Mouse (Mus musculus) retina, postnatal 1 day (tissue): ENCODE measurements around the gene Tbca.

ENCODE experiments used
- DNase-seq: peaks from one replicate; pipeline ENCODE4 v3.0.0-alpha.2; 2012

The Tbca gene

GRCm38 (mm10) chr13:94788771-94789649 lies at the start of gene Tbca:
TSS of gene Tbca (plus strand) at chr13:94788910.
- peak; percentile 93 for DNase-seq

GRCm38 (mm10) chr13:94745176-94745575 lies 43.5 kb upstream of the Tbca start:
- DNase-seq = no peak

GRCm38 (mm10) chr13:94765852-94766251 lies 22.9 kb upstream of the Tbca start:
- DNase-seq = no peak

- DNase-seq = no peak
Measured at GRCm38 (mm10) chr13:94768460-94769154, 20.1 kb upstream of the Tbca start.

- no peak for DNase-seq
Measured at GRCm38 (mm10) chr13:94769155-94769470, 19.6 kb upstream of the Tbca start.

GRCm38 (mm10) chr13:94786866-94787265 lies 1.8 kb upstream of the Tbca start:
- no peak for DNase-seq

GRCm38 (mm10) chr13:94794689-94795088 lies 6.0 kb downstream of the Tbca start:
- DNase-seq = no peak

GRCm38 (mm10) chr13:94803480-94804057 lies 14.9 kb downstream of the Tbca start:
- peak; percentile 68 for DNase-seq

- no peak for DNase-seq
Measured at GRCm38 (mm10) chr13:94806315-94807179, 17.8 kb downstream of the Tbca start.

GRCm38 (mm10) chr13:94808596-94808995 lies 19.9 kb downstream of the Tbca start:
- no peak for DNase-seq

- no peak for DNase-seq
Measured at GRCm38 (mm10) chr13:94809724-94810123, 21.0 kb downstream of the Tbca start.

- no peak for DNase-seq
Measured at GRCm38 (mm10) chr13:94811451-94811850, 22.7 kb downstream of the Tbca start.

- no peak for DNase-seq
Measured at GRCm38 (mm10) chr13:94813770-94814169, 25.1 kb downstream of the Tbca start.

GRCm38 (mm10) chr13:94820516-94820915 lies 31.8 kb downstream of the Tbca start:
- DNase-seq = peak; percentile 37

- no peak for DNase-seq
Measured at GRCm38 (mm10) chr13:94820956-94821355, 32.2 kb downstream of the Tbca start.

- no peak for DNase-seq
Measured at GRCm38 (mm10) chr13:94826389-94826788, 37.7 kb downstream of the Tbca start.

- DNase-seq = no peak
Measured at GRCm38 (mm10) chr13:94826986-94827385, 38.3 kb downstream of the Tbca start.

GRCm38 (mm10) chr13:94827847-94828246 lies 39.1 kb downstream of the Tbca start:
- DNase-seq = no peak

- no peak for DNase-seq
Measured at GRCm38 (mm10) chr13:94838047-94838720, 49.5 kb downstream of the Tbca start.

GRCm38 (mm10) chr13:94838756-94839337 lies 50.1 kb downstream of the Tbca start:
- DNase-seq = no peak

GRCm38 (mm10) chr13:94843236-94843635 lies 54.5 kb downstream of the Tbca start:
- no peak for DNase-seq

- DNase-seq = no peak
Measured at GRCm38 (mm10) chr13:94847870-94848269, 59.2 kb downstream of the Tbca start.
